Mouse (Mus musculus) retina, embryonic 14.5 days (tissue): ENCODE measurements around the gene Fpgs.

Experiments used
- DNase-seq: peaks from one replicate; pipeline ENCODE4 v3.0.0-alpha.2; 2015; ENCODE audit warnings: low spot score

The Fpgs gene

DNA sequence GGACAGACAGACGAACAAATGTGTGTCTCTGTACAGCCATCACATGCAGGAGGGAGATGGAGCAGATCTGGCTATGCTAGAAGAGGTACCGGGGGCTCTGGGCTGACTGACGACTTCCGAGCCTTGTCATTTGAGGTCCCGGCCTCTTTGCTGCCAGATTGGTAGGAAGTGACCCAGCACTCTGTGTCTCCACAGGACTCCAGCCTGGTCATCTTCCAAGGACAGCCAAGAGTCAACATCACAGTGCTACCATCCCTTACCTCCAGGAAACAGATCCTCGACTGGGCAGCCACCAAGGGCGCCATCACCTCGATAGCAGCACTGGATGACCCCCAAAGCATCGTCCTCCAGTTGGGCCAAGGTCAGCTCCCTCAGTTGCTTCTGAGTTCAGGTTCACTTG lies 32.8 kb downstream of the Fpgs start:
- DNase-seq, result no peak

DNA sequence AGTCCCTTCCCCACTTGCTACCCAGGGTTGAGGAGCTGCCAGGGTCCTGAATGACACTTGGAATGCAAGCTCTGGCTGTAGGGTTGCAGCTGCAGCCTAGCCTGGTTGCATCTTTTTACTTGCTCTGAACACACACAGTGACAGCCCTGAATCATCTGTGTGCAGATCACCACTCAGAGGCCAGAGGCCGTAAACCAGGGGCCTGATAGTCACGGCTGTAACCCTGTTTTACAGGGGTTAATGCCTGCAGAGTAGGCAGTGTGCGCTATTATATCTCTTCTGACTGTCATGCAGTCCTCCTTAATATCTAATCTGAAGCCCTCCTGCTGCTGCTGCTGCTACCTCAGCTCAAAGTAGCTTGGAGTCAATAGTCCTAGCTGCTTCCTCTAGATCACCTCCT lies 34.1 kb downstream of the Fpgs start:
- DNase-seq, result no peak

DNA sequence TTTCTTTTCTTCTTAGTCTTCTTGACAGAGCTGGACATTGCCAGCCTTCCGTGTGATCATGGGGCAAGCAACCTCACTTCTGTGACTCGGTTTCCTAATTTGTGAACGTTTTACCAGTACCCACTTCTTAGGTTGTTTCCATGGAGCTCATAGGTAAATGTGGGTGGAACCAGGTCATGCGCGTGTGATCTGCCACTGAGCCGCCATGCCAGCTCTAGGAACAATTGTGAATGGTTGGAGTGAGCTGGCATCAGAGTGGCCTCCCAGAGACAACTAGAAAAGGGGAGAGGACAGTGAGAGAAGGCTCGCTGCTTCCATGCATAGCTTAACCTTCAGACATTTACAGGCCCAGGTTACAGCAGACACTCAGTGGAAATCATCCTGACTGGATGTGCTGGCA lies 35.8 kb downstream of the Fpgs start:
- peak; percentile 26 for DNase-seq

DNA sequence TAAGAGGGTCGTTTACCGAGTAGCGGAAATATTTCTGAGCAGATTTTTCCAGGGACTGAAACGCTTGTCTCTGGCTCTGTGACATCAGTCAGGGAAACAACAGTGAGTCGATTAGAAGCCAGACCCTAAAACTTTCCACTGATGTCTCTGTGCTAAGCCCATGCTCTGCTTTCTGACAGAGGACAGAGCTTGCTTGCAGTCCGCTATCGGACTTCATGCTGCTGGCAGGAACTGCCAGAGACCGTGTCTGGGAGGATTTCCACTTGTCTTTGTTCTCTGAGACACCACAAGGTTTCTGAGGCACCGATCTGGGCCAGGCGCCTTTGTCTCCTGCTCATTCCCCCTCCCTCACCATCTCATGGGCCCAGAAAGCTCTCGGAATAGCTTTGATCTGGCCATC lies 36.2 kb downstream of the Fpgs start:
- peak; percentile 54 for DNase-seq

DNA sequence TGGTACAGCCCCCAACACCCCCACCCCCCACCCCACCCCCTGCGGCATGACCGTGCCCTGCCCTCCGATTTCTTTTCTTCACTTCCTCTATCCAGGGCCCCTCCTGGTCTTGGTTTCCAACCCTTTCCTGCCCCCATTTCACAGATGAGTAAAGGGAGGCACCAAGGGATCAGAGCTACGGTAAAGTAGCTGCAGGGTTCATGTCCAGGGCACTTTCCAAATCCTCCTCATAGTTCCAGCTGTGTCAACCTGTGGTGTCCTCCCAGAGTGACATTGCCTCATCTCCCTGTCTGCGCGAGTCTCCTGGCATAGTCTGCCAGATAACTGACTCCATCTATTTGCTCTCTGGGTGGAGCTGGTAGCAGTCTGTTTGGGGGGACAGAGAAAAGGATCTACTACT lies 38.1 kb downstream of the Fpgs start:
- DNase-seq, result no peak

DNA sequence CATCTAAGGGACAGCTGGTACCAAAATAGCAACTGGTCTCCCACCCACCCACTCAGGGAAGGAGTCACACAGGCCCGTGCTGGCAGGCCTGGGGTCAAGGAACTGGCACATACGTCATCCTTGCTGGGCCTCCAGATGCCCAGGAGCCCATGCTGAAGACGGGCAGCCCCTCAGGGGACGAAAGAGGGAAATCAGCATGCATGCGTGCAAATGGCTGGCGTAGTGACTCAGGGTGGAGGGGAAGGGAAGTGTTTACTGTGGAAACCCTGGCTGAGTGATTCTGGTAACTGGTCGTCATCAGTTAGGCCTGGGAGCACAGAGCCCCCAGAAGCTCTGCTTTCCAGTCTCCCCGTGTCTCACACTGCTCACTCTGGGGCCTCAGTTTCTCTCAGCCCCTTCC lies 38.6 kb downstream of the Fpgs start:
- DNase-seq, result no peak

DNA sequence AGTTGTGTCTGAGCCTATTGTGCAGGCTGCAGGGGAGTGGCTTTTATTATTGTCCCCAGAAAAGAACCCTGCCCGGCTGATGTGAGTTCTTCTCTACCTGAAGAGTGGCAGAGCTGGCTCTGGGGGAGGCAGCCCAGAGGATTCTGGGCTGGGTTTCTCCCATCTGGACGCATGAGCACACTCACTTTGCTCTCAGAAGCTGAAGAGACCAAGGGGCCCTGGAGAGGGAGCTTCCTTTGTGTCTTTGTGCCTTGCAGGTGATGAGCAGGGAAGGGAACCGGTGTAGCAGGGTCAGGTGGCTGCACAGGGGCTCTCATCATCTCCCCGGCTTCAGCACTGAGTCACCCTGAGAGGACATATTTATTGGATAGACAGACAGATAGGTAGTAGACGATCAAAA lies 41.7 kb downstream of the Fpgs start:
- no peak for DNase-seq

DNA sequence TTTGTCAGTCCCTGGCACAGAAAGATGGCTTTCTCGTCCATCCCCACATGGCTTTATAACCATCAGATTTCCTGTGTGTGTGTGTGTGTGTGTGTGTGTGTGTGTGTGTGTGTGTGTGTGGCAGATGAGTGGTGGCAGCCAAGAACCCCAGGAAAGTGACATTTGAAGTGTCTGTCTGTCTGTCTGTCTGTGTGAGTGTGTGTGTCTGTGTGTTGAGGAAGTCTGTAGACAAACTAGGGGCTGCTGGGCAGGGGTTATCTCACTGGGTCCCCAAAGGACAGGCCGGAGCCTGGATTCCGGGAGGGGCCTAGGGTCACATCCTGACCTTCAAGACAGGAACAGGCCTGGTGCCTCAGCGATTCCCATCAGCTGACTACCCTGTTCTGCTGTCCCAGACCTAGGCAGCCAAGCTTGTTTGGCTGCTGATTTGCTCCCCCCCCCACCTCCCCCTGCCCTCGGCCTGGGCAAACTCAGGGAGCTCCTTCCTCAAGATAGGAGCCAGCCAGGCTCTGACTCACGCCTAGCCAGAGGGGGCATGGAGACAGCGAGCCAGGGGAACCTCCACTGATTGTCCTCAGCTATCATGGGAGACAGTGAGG lies 42.3 kb downstream of the Fpgs start:
- DNase-seq, result no peak

DNA sequence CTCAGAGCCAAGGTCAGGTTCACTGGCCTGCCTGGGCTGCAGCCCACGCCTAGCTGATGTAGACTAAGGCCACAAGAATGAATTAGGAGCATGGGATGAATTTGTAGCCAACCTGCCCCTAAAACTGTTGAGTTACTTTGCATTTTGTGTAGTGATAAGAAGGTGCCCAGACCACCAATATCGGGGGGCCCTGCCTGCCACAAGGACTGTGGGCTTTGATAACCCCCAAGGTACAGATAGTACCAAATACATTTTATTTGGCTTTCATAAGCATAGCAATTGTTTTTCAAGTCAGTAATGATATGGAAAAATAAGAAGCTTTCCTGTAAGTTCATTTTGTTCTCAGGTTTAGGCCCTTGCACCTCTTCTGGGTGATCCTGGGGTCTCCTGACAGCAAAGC lies 45.1 kb downstream of the Fpgs start:
- no peak for DNase-seq

DNA sequence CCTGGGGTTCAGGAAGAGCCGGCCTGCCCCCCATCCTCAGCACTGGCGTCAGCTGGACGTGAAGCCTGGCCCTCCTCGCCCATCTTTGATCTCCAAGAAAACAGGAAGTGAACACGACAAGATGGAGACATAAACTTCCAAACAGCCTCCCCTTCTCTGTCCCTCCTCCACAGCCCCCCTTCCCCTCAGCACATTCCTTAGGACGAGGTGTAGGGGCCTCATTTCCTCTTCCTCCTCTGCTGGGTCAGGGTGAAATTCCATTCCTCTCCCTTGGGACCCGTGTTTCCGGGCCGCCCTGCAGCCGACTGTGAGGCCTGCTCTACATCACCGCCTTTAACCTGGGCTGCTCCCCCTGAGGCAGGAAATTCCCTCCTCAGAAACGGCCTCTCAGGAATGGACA lies 48.1 kb downstream of the Fpgs start:
- no peak for DNase-seq

DNA sequence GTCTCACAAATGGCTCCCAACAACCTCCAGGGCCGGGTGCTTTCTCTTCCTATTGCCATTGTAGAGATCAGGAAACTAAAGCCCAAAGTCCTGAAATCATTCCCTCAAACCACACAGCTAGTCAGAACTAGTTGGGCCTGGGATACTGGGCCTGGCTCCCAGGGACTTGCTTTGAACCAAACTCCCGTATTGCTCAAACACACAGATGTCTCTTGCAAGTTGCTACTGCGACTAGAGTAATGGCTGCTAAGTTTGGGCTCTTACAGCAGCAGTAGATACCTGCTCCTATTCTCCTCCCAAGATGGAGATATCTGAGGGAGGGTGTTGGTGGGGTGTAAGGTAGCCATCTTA lies 48.6 kb downstream of the Fpgs start:
- no peak for DNase-seq

DNA sequence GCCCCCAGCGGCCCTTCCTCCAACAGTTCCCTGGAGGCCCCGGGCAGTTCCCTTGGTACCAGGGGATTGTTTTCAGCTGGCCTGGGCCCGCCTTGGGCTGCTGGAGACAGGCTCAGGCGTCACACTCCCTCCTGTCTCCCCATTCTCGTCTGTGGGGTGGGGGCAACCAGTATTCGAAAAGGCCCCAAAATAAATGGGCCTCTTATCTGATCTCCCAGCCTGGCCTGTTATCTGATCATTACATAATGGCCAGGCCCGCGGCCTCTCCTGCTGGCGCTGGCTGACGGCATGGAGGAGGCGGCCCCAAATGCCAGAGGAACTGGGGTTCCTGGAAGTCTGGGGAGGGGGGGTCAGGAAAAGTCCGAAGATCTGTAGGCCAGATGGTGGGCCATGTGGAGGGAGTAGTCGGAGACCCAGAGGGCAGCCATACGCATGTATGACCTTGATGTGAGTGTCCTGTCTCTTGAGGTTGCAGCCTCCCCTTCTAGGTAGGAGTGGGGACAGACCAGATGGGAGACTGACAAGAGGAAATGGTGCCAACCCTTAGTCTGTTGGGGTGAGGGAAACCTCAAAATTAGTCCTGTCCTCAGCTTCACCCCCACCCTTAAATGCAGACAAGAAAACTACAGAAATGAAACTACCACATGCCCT lies 49.1 kb downstream of the Fpgs start:
- no peak for DNase-seq

DNA sequence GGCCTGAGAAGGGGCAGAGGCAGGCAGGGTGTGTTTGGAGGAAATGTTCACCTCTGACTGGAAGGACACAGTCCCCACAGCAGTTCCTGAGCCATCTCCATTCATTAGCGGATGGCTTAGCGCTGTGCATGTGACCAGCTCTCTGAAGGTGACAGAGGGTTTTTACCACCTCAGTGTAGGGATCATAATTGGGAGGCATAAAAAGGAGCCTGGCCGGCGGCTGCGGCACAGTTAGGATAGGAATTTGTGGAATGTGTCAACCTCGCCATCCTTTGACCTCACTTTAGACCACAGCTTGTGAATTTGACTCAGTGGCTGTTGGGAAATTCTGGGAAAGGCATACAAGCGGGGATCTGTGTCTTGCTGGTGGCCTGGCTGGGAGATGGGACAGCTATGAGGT lies 50.2 kb downstream of the Fpgs start:
- peak; percentile 23 for DNase-seq

DNA sequence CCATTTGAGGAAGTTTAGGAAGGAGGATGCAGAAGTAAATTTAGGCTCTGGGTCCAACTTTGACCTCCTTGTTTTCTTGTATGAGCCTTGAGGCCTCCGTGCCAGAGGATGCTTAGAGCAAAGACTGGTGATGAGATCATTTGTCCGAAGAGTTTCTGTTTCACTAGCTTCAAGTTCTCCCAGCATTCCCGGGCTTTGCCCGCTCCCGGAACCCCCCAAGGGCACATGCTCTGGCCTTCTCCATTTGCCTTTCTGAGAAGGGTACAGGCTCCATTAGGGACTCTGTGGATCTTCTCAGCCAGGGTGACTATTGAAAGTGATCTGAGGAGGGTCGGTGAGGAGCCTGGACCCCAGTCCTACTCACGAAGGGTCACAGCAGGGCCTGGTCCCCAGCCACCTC lies 56.6 kb downstream of the Fpgs start:
- DNase-seq, result no peak

DNA sequence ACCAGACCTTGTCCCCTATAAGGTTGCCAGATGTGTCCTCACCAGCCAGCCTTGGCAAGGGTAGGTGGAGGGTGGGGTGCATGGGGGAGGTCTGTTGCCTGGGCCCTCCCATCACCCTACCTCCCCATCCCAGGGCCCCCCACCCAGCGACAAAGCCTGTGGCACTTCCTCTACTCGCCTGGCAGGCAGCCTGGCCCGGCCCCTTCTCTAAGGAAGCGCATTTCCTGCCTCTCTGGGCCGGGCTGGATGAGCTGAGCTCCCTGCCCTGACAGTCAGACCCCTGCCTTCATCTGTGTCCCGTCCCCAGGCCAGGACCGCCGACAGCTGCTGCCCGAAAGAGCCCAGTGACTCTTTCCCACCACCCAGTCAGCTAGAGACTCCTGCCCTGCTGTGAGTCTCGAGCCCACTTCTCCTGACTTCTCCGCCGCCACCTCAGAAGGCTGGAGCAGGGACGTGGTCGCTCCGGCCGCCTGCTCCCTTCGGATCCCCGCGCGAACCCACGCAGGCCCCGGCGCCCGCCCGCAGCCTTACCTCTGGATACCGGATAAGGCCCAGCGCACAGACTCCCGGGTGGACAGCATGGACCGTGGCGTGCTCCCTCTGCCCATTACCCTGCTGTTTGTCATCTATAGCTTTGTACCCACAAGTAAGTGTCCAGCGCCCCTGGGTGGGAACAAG lies 57.4 kb downstream of the Fpgs start, which contains the start of gene Eng:
Gene Eng, plus strand, starts transcription at position 217 of the 678 bp plus-strand sequence.
- no peak for DNase-seq

DNA sequence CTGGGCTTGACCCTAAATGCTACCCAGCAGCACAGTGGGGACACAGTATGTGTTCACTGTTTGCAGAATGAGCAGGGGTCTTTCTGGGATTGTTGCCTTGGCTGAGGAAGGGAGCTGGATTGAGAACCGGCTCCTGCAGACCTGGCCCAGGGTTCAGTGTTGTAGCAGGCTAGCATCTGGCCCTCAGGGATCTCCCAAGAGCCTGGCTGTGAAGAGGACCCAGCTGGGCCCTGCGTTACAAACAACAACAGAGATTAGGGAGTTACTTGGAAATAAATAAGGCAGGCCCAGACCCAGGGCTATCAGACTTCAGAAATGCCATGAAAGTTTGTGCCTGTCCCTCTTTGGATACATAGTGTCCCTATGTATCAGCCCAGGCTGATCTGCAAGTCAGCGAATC lies 58.3 kb downstream of the Fpgs start:
- no peak for DNase-seq

DNA sequence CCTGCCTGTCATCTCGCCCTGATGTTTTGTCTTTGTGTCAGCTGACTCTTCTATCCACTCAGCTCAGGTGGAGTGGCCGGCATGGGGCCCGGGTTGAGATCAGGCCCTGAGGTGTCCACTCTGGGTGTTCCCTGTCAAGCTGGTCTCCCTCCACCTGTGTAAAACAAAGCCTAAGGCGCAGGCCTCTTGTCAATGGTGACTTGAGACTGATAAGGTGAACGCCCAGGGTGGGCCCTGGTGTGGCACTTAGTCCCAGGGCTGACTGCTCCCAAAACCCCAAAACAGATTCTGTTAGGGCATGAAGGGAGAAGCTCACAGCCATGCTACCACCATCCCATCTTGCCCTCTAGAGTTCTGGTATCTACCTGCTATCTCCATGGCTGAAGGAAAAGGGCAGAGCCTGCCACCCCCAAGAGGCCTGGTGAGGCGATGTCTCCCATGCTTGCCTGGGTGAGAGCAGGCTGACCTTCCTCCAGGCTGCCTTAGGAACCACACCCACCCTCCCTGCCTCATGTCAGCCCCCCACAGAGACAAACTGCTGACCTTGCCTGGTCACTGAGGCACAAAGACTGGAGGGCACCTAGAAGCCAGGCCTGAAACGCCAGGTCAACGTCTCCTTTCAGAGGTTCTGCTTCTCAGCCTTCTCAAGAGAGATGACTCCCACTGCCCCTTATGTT lies 59.0 kb downstream of the Fpgs start:
- no peak for DNase-seq

DNA sequence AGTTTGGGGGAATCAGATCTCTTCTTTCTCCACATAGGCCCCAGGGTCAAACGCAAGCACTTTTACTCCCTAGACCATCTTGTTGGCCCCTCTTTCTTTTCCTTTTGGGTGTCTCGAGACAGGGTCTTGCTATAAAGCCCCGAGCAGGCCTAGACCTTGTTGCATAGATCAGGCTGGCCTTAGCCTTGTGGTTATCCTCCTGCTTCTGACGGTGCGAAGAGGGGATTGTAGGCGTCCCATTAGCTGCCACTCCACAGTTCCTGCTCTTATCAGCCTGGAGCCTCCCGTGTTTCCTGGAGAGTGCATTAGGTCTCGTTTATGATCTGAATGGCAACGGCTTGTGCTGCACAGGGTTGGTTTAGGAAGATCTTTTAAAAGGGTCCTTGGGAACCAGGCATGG lies 59.9 kb downstream of the Fpgs start:
- DNase-seq, result no peak

DNA sequence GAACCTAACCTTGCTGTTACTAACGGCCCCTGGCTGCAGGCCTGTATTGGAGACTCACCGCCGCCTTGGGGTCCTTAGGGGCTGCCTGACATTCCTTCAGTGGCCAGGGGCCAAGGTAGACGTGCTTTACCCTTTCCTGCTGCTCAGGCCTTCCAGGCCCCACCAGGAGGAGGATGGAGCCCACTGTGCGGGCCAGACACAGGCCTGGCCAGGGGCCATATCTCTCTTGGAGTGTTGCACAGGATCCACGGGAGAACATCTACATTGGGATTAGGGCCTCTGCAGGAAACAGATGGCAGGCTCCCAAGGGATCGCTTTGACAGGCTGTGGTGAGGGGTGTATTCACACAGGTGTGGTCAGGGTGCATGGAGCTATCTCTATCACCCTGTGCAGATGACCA lies 61.1 kb downstream of the Fpgs start:
- DNase-seq, result no peak

DNA sequence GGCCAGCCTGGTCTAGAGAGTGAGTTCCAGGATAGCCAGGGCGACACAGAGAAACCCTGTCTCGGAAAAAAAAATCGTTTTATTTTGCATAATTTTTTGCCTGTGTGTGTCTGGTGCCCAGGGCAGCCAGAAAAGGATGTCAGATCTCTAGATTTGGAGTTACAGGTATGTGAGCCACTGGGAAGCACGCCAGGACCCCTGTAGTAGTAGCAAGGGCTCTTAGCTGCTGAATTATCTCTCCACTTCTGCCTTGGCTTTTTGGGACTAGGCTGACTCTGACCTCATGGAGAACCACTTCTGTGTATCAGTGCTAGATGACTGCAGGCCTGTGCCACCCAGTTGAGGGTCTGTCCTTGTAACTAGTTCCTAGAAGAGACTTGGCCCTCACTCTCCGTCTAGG lies 62.1 kb downstream of the Fpgs start:
- no peak for DNase-seq

DNA sequence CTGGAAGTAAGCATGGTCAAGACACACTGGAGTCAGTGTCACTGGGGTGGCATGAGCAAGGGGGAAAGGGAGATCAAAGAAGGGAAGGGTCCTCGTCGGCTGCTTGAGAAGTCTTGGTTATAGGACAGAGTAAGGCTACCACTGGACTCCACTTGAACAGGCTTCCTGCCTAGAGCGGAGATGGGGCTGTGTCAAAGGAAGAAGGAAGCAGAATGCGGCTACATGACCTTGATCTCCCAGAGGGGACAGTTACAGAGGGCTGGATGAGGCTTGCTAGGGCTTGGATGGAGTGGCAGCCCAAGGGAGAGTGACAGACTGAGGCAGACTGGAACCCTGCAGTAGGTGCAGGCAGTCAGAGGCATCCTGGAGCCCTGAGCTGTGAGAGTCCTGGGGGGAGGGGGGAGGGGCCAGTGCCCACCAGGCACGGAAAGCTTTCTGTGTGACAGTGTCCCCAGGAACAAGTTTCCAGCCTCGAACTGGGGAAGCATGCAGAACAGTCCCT lies 63.3 kb downstream of the Fpgs start:
- no peak for DNase-seq

DNA sequence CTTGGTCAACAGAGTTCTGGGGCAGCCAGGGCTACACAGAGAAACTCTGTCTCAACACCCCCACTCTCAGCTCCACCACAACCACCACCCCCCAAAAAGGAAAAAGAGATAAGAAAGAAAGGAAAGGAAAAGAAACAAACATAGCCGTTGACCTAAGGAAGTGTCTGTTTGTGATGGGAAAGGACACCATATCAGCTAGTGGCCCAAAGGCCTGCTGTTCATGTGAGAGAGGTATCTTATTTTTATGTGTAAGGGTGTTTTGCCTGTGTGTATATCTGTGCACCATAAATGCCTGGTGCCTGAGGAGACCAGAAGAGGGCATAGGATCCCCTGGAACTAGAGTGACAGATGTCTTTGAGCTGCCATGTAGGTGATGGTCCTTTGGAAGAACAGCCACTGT lies 64.3 kb downstream of the Fpgs start:
- no peak for DNase-seq

DNA sequence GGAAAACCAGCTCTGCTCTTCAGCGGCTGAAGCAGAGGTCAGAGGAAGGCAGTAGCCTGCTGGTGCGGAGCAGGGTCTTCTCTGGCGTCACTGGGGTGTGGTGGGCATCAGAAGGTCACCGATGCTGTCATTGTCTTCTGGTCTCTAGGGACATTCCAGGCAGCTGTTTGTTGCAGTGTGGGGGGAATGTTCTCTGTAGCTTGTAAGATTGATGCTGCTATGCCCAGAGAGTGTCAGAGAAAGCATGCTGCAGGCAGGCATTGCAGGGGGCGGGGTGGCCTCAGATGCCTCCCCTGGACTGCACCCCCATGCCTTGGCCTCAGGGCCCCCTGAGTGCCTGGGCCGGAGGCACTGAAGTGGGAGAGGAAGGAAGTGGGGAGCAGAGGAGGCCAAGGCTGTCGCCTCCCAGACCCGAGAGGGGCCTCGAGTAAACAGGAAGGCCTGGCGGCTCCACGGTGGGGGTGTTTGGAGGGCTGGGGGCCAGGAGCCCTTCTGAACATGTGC lies 66.1 kb downstream of the Fpgs start:
- peak; percentile 45 for DNase-seq
